Mouse (Mus musculus) urinary bladder, postnatal 4 days (tissue): Measurements from ENCODE around the gene Cog4.
A peak's percentile ranks its signal among the peaks of the same experiment; 100 is the strongest.
"Not testable (repeated sequence)": the region's sequence is repeated elsewhere in the genome, so short reads cannot be mapped to it uniquely, and the experiment has no call there.

Experiments used
- DNase-seq, 2 experiments: peaks; one replicate each; pipeline ENCODE4 v3.0.0; 2021 to 2022; ENCODE audit warnings: low spot score in 2 of 2

Gene Cog4

DNA sequence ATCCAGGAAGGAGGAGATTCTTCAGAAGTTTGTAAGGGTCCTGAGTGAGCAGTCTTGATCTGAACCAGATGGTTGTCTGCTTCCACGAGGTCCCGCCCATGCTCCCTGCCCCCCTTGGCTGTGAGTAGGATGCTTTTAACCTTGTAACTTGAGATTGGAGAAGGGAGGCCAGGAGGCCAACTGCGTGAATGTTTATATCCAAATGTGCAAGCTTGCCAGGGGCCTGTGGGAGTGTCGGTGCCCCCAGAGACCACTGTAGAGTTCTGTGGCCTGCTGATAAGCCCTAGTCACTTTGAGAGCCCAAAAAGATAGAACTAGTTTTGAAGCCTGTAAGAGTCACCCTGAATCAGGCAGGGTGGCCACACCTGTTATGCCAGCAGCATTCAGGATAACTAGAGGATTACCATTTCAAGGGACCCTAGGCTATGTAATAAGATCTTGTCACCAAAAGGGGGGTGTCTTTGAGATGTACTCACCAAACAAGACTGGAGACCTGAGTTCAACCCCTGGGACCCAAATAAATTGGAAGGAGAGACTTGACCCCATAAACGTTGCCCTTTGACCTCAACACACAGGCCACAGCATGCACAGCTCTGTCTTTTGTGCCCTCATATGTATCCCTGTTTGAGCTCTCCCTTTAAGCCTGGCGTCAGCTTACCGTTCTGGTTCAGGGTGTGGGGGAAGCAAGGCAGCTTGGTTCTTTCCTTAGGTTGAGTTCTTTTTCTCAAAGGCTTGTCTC, 75.3 kb downstream of the Cog4 start:
- DNase-seq: peak in 1 of 2 experiments; percentile 44

DNA sequence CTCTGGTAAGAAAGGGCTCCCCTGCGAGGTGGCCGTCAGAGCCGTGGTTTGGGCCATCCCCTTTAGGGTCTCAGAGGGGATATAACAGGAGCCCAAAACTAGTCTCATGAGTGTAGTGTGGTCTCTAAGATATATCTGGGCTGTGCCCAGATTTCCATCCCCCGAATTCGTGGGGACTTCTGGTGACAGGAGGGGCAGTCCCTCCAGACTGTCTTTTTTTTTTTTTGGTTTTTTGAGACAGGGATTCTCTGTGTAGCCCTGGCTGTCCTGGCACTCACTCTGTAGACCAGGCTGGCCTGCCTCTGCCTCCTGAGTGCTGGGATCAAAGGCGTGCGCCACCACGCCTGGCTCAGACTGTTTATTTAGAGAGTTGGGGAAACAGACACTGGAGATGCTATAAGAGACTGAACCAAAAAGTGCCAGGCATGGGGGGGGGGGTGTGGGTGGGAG, 79.3 kb downstream of the Cog4 start:
- no peak for DNase-seq

DNA sequence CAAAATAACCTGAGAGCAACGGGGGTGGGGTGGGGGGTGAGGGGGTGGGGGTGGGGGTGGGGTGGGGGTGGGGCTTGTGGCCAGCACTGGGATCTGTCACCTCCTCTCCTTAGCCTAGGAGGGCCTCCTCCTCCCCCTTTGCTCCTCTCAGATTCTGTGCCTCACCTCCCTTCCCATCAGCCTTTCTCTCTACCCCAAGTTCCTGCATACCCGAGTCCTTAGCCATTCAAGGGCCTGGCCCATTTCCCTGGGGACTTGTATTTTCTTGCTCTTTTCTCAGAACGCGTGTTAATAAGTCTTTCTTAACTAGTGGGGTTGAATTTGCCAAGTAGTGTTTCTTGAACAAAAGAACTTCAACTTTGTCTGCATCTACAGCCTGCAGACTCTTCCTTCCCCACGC, 80.3 kb downstream of the Cog4 start:
- DNase-seq: no peak

DNA sequence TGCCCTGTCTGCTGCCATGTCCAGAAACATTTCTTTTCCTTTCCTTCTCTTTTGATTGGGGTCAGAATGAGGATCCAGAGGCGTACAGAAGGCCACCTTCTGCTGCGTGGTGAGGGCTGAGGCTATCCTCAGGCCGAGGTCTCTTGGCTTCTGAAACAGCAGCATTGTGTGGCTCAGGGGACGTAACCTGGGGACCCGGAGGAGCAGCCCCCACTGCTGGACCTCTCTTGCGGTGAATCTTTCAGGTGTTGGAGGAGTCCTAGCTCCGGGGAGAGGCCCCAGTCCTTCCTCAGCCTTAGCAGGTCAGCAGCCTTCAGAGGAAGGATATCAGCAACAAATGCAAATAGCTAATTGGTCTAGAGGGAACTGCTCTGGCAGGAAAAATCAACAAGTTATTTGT, 82.0 kb downstream of the Cog4 start:
- no peak for DNase-seq

DNA sequence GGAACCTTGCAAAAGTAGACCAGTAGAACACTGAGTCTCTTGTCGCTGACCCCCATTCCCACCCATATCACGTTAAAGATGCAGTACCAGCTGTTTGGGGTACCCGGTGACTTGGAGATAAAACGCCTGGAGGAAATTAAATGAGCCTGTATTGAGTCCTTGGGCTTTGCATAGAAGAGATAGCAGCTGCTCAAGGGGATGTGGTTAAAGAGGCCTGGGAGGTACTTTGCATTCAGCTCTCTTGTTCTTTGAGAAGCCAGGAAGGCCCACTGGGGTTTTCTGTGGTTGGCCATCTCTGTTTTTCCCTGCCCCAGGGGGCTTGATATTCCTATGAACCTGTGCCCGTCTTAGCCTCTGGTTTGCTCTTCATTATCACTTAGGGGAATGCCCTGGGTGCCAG, 82.7 kb downstream of the Cog4 start:
- DNase-seq: no peak

DNA sequence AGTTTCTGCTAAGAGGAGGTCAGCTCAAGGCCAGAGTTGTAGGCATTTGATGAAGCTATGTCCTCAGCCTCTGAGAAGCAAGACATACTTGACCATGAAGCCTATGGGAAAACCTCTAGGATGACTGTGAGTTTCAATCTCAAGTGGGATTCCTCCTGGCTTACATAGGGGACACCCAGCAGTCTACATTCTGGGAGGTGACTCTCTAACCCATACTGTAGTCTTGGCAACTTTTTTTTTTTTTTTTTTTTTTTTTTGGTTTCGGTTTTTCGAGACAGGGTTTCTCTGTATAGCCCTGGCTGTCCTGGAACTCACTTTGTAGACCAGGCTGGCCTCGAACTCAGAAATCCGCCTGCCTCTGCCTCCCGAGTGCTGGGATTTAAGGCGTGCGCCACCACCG, 83.3 kb downstream of the Cog4 start:
- DNase-seq: not testable (repeated sequence)

DNA sequence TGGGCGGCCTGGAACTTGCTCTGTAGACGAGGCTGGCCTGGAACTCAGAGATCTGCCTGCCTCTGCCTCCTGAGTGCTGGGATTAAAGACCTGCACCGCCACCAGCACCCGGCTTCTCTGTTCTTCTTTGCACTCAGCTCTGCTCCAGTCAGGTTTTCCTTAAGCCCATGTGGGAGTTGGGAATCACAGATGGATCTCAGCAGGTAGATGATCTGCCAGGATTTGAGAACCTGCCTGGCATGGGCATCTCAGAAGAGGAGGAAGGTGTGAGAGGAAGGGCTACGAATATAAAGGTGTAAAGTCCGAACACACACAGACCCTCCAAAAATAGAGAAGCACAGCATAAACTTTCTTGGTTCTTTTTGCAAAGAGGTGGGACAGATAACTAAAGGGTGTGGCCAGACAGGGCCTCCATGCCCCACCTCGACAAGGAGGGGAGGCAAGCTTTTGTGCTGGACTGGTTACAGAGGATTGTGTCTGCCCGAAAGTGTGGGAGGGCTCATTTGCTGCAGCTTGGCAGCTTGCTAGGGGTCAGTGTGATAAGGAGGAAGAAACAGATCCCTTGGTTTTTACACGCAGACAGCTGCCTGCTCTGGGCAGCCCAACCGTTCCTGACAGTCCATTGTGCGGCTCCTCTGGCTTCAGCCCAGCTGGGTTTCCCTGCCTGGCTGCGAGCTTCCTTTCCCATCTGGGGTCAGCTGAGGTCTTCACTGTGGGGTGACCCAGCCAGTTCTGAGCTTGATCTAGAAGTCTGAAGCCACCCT, 85.0 kb downstream of the Cog4 start:
- peak in 1 of 2 experiments; percentile 67 for DNase-seq
